Mouse (Mus musculus) midbrain, postnatal 0 days (tissue): ENCODE measurements at regions not wholly inside any gene's neighbourhood (a gene's known extent, or its start where the extent isn't known, plus 50 kb on each side); places are given as distances from the start of the nearest gene placed in this dataset.

Experiments used
- ATAC-seq: fragments of 200-750 bp; cut with Nextera tagmentation; 2 replicates; pipeline ENCODE4 v1.8.0; 2017; ENCODE audit warnings: moderate number of reproducible peaks, mild to moderate bottlenecking, moderate TSS enrichment, moderate library complexity; ENCODE audit not compliant: low FRiP score
- DNase-seq: peaks from one replicate; pipeline ENCODE4 v3.0.0-alpha.2; 2015; ENCODE audit warnings: low spot score
- H3K27ac ChIP-seq: fragments of 300-500 bp; sonication (generic); 2 replicates; pipeline ENCODE4 v1.5.1; 2014; ENCODE audit warnings: low read depth, mild to moderate bottlenecking, low read length, mixed read lengths
- H3K27me3 ChIP-seq: fragments of 300-500 bp; sonication (generic); 2 replicates; pipeline ENCODE4 v1.6.1; 2014; ENCODE audit warnings: low read length, control low read depth, mixed read lengths; ENCODE audit not compliant: insufficient read depth
- H3K36me3 ChIP-seq: fragments of 300-500 bp; sonication (generic); 2 replicates; pipeline ENCODE4 v1.6.1; 2014; ENCODE audit warnings: low read length, control low read depth, mixed read lengths; ENCODE audit not compliant: insufficient read depth
- H3K4me1 ChIP-seq: fragments of 300-500 bp; sonication (generic); 2 replicates; pipeline ENCODE4 v1.6.1; 2014; ENCODE audit warnings: mild to moderate bottlenecking, control low read depth, antibody characterized with exemption, low read length, mixed read lengths; ENCODE audit not compliant: insufficient read depth
- H3K4me2 ChIP-seq: fragments of 300-500 bp; sonication (generic); 2 replicates; pipeline ENCODE4 v1.6.1; 2014; ENCODE audit warnings: low read depth, mild to moderate bottlenecking, low read length, mixed read lengths; ENCODE audit not compliant: poor library complexity, severe bottlenecking
- H3K4me3 ChIP-seq: fragments of 300-500 bp; sonication (generic); 2 replicates; pipeline ENCODE4 v1.5.1; 2014; ENCODE audit warnings: low read depth, mild to moderate bottlenecking, low read length, moderate library complexity
- H3K9ac ChIP-seq: fragments of 300-500 bp; sonication (generic); replicated peaks from 2 replicates; pipeline ENCODE4 v1.6.1; 2014; ENCODE audit warnings: mild to moderate bottlenecking, low read length, moderate library complexity, mixed read lengths; ENCODE audit not compliant: poor library complexity, severe bottlenecking
- H3K9me3 ChIP-seq: fragments of 300-500 bp; sonication (generic); 2 replicates; pipeline ENCODE4 v1.6.1; 2016; ENCODE audit warnings: low read length, control low read depth
- CTCF ChIP-seq: IDR thresholded peaks from 2 replicates; pipeline ENCODE4 v1.5.1; 2016; ENCODE audit warnings: antibody characterized with exemption, mild to moderate bottlenecking
- WGBS: fragments of 180-500 bp; shearing (Covaris S2); extraction: QIAGEN DNeasy Blood & Tissue Kit; methylation state at CpG from one replicate; pipeline ENCODE4 v1.1.7; 2014; 5-methylcytosine and 5-hydroxymethylcytosine counted together

GRCm38 (mm10) chr16:52984336-52984735, 530.5 kb upstream of the Alcam start:
- ATAC-seq = peak; percentile 74
- 18% methylated on average over 1 of the region's 1 CpGs for WGBS

GRCm38 (mm10) chr16:52980995-52981394, 527.1 kb upstream of the Alcam start:
- 95% methylated on average over 2 of the region's 2 CpGs for WGBS
- Histone ChIP-seq H3K27ac (no peak overlapping the region), H3K36me3 (no peaks in the 10 kb centered on the region), H3K4me3 (no peak overlapping the region), H3K9ac (no peak overlapping the region), H3K4me1 (no peaks in the 10 kb centered on the region), H3K9me3 (no peaks in the 10 kb centered on the region), H3K27me3 (no peaks in the 10 kb centered on the region), H3K4me2 (no peak overlapping the region)
- no peak for TF ChIP-seq CTCF
- DNase-seq (no peak), ATAC-seq (no peak)

More at GRCm38 (mm10) chr16:52984336-52984735, 530.5 kb upstream of the Alcam start:
- no peaks in the 10 kb centered on the region for H3K36me3 ChIP-seq
- no peak for TF ChIP-seq CTCF
- H3K9me3 ChIP-seq = no peaks in the 10 kb centered on the region
- H3K27me3 ChIP-seq = no peaks in the 10 kb centered on the region
- H3K27ac ChIP-seq = no peak overlapping the region
- no peak overlapping the region for H3K4me3 ChIP-seq
- H3K4me2 ChIP-seq = no peak overlapping the region
- H3K4me1 ChIP-seq = no peaks in the 10 kb centered on the region
- peak; percentile 26 for DNase-seq
- no peak overlapping the region for H3K9ac ChIP-seq

DNA sequence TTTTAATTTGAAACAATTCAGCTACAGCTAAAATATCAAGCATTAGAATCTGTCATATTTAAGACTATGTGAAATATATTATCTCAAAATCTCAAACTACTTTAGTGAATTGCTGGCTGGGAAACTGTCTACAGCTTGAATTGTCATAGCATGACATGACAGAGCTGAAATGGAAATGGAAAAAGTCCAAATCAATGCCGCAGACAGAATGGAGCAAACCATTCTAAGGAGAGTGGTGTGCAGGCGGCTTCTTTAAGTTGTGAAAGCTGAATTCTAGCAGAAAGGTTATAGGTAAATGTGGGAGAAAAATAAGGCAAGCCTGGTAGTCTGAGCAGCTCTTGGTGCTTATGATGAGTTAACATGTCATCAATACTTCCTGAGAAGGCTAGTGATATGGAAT, 518.9 kb upstream of the Alcam start:
- Histone ChIP-seq H3K27me3 (no peaks in the 10 kb centered on the region), H3K4me2 (no peak overlapping the region), H3K36me3 (no peaks in the 10 kb centered on the region), H3K27ac (no peak overlapping the region), H3K9me3 (no peaks in the 10 kb centered on the region), H3K4me3 (no peak overlapping the region), H3K9ac (no peak overlapping the region), H3K4me1 (no peaks in the 10 kb centered on the region)
- DNase-seq (no peak), ATAC-seq (no peak)
- no peak for TF ChIP-seq CTCF
- 90% methylated on average over 2 of the region's 2 CpGs for WGBS

- Histone ChIP-seq H3K4me2 (no peak overlapping the region), H3K27me3 (no peaks in the 10 kb centered on the region), H3K27ac (no peak overlapping the region), H3K9me3 (no peaks in the 10 kb centered on the region), H3K4me3 (no peak overlapping the region), H3K9ac (no peak overlapping the region), H3K4me1 (no peaks in the 10 kb centered on the region), H3K36me3 (no peaks in the 10 kb centered on the region)
- no peak for TF ChIP-seq CTCF
- DNase-seq (no peak), ATAC-seq (no peak)
- WGBS = 41% methylated on average over 4 of the region's 4 CpGs
Measured at GRCm38 (mm10) chr16:52947679-52948078, 493.8 kb upstream of the Alcam start.

- H3K4me3 ChIP-seq = no peak overlapping the region
- no peak for DNase-seq
- TF ChIP-seq CTCF = no peak
- ATAC-seq = no peak
- H3K27me3 ChIP-seq = no peaks in the 10 kb centered on the region
- no peaks in the 10 kb centered on the region for H3K9me3 ChIP-seq
- 82% methylated on average over 1 of the region's 1 CpGs for WGBS
- H3K27ac ChIP-seq = no peak overlapping the region
- no peaks in the 10 kb centered on the region for H3K4me1 ChIP-seq
- H3K9ac ChIP-seq = no peak overlapping the region
- H3K4me2 ChIP-seq = no peak overlapping the region
- no peaks in the 10 kb centered on the region for H3K36me3 ChIP-seq
Measured at GRCm38 (mm10) chr16:52934749-52935148, 480.9 kb upstream of the Alcam start.

DNA sequence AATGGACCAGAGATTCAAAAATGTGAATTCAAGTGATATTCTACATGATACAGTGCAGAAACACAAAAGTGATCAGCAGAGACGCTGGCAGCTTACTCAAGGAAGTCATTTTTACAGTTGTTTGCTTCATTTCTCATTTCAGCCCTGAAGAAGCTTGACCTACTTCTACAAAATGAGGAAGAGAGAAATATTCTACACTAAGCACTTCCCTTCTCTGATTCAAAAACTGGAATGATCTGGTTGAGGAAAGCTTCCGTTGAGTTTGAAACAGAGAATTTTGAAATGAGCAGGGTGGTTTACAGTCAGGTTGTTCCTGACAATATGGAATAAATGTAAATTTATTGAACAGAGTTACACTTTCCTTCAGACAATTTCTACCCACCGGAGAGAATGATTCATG, 478.1 kb upstream of the Alcam start:
- H3K27me3 ChIP-seq = no peaks in the 10 kb centered on the region
- TF ChIP-seq CTCF = no peak
- no peak for ATAC-seq
- no peaks in the 10 kb centered on the region for H3K36me3 ChIP-seq
- H3K4me2 ChIP-seq = no peak overlapping the region
- H3K4me1 ChIP-seq = no peaks in the 10 kb centered on the region
- no peak overlapping the region for H3K4me3 ChIP-seq
- H3K9ac ChIP-seq = no peak overlapping the region
- DNase-seq = no peak
- 79% methylated on average over 3 of the region's 3 CpGs for WGBS
- H3K9me3 ChIP-seq = no peaks in the 10 kb centered on the region
- no peak overlapping the region for H3K27ac ChIP-seq
